Mouse (Mus musculus): Measurements from ENCODE around the gene Itpk1. TPM values are rescaled to one million over a fixed set of nuclear protein-coding genes. Genes with fewer than 3 reads are reported as not detected.

The Itpk1 gene
- total and polyA plus RNA-seq, 2 experiments from 2014 or later = 47.5 to 47.6 TPM

DNA sequence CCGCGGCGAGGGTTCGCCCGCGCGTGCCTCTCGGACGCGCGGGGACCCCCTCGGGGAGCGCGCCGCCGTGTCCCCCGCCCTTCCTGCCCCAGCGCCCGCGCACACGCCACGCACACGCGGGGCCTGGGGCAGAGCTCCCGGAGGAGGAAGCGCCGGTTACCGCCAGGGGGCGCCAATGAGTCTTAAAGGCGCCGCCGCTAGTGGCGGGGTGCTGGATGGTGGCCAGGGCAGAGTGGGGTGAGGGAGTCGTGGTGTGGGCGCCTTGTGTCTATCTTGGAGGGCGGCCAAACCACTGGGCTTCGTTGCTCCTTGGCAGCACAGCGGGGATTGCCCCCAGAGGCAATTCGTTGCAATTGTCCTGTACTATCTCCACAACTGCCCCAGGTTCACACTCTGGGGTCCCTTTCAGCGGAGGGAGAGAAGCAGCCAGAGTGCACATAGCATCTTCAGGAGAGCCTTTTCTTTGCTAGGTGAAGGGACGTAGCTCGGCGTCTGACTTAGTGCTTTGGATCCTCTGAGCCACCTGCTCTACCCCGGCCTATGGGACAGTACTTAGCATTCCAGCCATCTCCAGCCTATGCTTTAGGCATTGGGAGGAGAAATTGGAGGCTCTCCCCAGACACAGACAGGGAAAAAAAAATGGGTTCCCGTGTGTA is 614 bp upstream of the Itpk1 start:
- H3K4me3 ChIP-seq (ENCODE audit: low read depth, low read length) = peak overlapping the region; percentile 88
- H3K4me1 ChIP-seq (ENCODE audit: insufficient read depth) = peaks cover 17% of the 10 kb centered on the region
- H3K9me3 ChIP-seq (ENCODE audit: low read length) = no peaks in the 10 kb centered on the region
- no peaks in the 10 kb centered on the region for H3K27me3 ChIP-seq (ENCODE audit: insufficient read depth, low read length)
- peak; percentile 95 for TF ChIP-seq CTCF (IDR thresholded peaks at IDR 0.05; ENCODE audit: low read depth)
- ATAC-seq = peak; percentile 87
- peak; percentile 94 for DNase-seq
- peak overlapping the region; percentile 96 for H3K27ac ChIP-seq (ENCODE audit: low read depth, low read length)
- H3K9ac ChIP-seq = peak overlapping the region; percentile 90
- under 1% methylated on average over 45 of the region's 45 CpGs for WGBS
- peak overlapping the region; percentile 79 for H3K4me2 ChIP-seq (ENCODE audit: low read depth)
- no peaks in the 10 kb centered on the region for H3K36me3 ChIP-seq (ENCODE audit: insufficient read depth)

DNA sequence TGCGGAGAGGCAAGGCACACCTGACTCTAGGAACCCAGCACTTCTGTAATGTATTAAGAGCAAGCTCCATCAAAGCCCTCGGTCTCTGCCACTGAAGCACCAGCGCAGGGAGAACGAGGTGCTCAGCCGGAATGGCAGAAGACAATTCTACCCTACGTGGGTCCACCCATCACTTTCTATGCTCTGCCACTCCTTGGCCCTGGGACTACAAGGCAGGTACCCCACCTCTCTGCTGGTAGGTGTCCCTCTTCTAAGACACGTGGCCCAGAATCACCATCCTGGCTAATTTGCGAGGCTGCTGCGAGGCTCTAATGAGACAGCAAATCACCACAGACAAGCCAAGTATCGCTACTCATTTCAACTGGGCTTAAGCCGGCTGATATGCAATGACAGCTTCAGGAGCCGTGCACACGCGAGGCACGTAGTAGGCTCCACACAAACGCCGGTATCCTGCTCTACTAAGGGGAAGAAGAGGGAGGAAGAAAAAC is 765 bp downstream of the Itpk1 start:
- ATAC-seq (no peak), DNase-seq (peak; percentile 52)
- peaks cover 31% of the 10 kb centered on the region for H3K4me1 ChIP-seq (ENCODE audit: insufficient read depth)
- H3K27me3 ChIP-seq (ENCODE audit: insufficient read depth, low read length) = no peaks in the 10 kb centered on the region
- WGBS = 4% methylated on average over 17 of the region's 17 CpGs
- H3K27ac ChIP-seq (ENCODE audit: low read depth, low read length) = peak overlapping the region; percentile 96
- no peak for TF ChIP-seq CTCF (IDR thresholded peaks at IDR 0.05; ENCODE audit: low read depth)
- peak overlapping the region; percentile 90 for H3K9ac ChIP-seq
- no peaks in the 10 kb centered on the region for H3K36me3 ChIP-seq (ENCODE audit: insufficient read depth)
- peak overlapping the region; percentile 79 for H3K4me2 ChIP-seq (ENCODE audit: low read depth)
- peak overlapping the region; percentile 88 for H3K4me3 ChIP-seq (ENCODE audit: low read depth, low read length)
- no peaks in the 10 kb centered on the region for H3K9me3 ChIP-seq (ENCODE audit: low read length)

DNA sequence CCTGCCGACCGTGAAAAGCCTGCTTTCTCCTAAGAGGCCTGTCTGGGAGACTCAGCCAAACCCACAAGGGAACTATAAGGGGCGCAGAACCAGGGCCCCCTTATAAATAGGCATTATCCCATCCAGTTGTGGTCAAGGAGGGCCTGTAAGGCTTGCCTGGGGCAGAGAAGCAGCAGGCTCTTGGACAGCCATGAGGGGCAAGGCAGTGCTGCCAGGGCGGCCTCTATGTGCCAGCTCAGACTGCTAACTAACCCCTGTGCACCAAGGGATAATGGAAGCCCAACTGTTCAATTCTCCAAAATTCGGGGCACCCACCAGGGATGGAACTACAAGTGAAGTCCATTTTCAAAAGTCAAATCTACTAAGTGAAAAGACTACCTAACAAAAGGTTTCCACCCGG is 1.3 kb downstream of the Itpk1 start:
- Histone ChIP-seq H3K36me3 (ENCODE audit: insufficient read depth) (no peaks in the 10 kb centered on the region), H3K9me3 (ENCODE audit: low read length) (no peaks in the 10 kb centered on the region), H3K4me3 (ENCODE audit: low read depth, low read length) (peak overlapping the region; percentile 88), H3K9ac (peak overlapping the region; percentile 90), H3K27ac (ENCODE audit: low read depth, low read length) (peak overlapping the region; percentile 96), H3K27me3 (ENCODE audit: insufficient read depth, low read length) (no peaks in the 10 kb centered on the region), H3K4me1 (ENCODE audit: insufficient read depth) (peaks cover 36% of the 10 kb centered on the region), H3K4me2 (ENCODE audit: low read depth) (peak overlapping the region; percentile 79)
- no peak for DNase-seq
- no peak for TF ChIP-seq CTCF (IDR thresholded peaks at IDR 0.05; ENCODE audit: low read depth)
- WGBS = 11% methylated on average over 6 of the region's 6 CpGs
- ATAC-seq = no peak

DNA sequence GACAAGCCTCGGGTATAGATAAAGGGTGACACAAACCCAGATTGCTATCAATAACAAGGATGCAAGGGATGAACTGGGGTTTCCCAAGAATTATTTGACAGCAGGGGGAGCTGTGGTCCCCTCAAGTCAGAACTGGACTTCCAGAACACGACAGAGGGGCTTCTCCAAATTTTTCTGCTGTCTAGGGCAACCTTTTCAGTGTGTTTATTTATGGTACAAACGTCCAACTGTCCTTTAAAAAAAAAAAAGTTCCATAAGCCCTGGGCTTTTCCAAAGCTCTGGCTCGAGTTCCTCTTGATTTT is 1.7 kb downstream of the Itpk1 start:
- H3K36me3 ChIP-seq (ENCODE audit: insufficient read depth) = no peaks in the 10 kb centered on the region
- H3K27ac ChIP-seq (ENCODE audit: low read depth, low read length) = peak overlapping the region; percentile 96
- peak overlapping the region; percentile 88 for H3K4me3 ChIP-seq (ENCODE audit: low read depth, low read length)
- DNase-seq (peak; percentile 59), ATAC-seq (no peak)
- peak overlapping the region; percentile 79 for H3K4me2 ChIP-seq (ENCODE audit: low read depth)
- H3K27me3 ChIP-seq (ENCODE audit: insufficient read depth, low read length) = no peaks in the 10 kb centered on the region
- H3K9me3 ChIP-seq (ENCODE audit: low read length) = no peaks in the 10 kb centered on the region
- WGBS = 3% methylated on average over 4 of the region's 4 CpGs
- H3K4me1 ChIP-seq (ENCODE audit: insufficient read depth) = peaks cover 40% of the 10 kb centered on the region
- TF ChIP-seq CTCF (IDR thresholded peaks at IDR 0.05; ENCODE audit: low read depth) = peak; percentile 48
- peak overlapping the region; percentile 90 for H3K9ac ChIP-seq

DNA sequence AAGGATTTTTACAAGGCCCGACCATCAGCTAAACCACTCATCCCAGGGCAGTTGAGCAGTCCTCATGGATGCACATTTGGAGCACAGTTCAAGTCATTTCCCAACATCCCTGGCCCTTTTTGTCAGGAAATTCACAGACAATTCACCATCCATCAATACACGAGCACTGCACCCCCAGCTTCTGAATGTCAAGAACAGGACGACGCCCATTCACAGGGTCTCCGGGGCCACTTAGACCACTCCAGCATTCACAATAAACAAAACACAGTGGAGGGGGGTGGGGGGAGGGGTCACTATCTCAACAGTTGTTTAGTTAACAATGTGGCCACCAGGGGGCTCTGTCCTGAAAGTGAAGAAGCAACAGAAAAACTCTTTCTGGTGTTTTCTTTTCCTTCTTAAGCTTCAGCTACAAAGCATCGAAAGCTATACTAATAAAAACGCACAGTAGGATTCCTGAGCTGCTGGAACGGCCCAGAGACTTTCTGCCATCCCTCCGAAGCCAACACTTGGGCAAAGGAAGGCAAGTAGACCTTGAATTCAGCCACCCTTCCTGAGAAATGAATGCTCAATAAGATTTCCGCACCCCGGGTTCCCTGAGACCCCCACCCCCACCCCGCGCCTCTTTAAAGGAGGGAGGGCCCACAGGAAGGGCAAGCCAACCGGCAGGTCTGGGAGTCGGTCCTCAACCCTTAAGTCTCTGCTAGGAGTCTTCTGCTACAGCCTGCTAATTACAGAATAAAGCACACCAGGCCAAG is 2.2 kb downstream of the Itpk1 start:
- 5% methylated on average over 15 of the region's 15 CpGs for WGBS

DNA sequence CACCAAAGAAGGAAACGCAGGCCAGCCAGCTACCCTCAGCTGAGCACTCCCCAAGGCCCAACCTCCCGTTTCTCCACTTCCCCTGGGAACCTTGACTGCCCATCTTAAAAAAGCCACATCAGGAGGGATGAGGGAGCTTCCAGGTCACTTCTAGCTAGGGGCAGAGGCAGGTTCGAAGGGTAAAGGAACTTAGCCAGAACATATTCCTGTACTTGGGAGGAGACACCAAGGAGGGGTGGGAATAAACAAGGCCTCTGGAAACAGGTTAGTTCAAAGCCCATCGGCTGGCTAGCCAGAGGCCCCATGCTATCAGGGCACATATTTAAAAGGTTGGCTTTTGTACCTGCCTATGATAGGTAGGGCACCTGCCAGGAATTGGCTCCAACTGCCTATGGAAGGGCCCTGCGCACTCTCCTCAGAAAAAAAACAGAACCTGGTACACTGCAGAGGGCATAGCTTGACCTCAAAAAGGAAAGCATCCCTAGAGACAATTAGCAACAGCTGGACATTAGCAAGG is 3.0 kb downstream of the Itpk1 start:
- H3K27ac ChIP-seq (ENCODE audit: low read depth, low read length) = no peak overlapping the region
- H3K36me3 ChIP-seq (ENCODE audit: insufficient read depth) = no peaks in the 10 kb centered on the region
- DNase-seq (no peak), ATAC-seq (no peak)
- WGBS = 95% methylated on average over 5 of the region's 5 CpGs
- no peak overlapping the region for H3K4me3 ChIP-seq (ENCODE audit: low read depth, low read length)
- TF ChIP-seq CTCF (IDR thresholded peaks at IDR 0.05; ENCODE audit: low read depth) = no peak
- H3K9ac ChIP-seq = no peak overlapping the region; the same call in 1 of the 2 replicates
- H3K27me3 ChIP-seq (ENCODE audit: insufficient read depth, low read length) = no peaks in the 10 kb centered on the region
- peaks cover 42% of the 10 kb centered on the region for H3K4me1 ChIP-seq (ENCODE audit: insufficient read depth)
- no peaks in the 10 kb centered on the region for H3K9me3 ChIP-seq (ENCODE audit: low read length)
- H3K4me2 ChIP-seq (ENCODE audit: low read depth) = peak overlapping the region; percentile 79

More for the DNA sequence above, 2.2 kb downstream of the Itpk1 start:
- Histone ChIP-seq H3K4me1 (ENCODE audit: insufficient read depth) (peaks cover 42% of the 10 kb centered on the region), H3K9ac (peak overlapping the region; percentile 37), H3K27me3 (ENCODE audit: insufficient read depth, low read length) (no peaks in the 10 kb centered on the region), H3K4me3 (ENCODE audit: low read depth, low read length) (peak overlapping the region; percentile 88), H3K27ac (ENCODE audit: low read depth, low read length) (peak overlapping the region; percentile 96; the same call in 1 of the 2 replicates), H3K4me2 (ENCODE audit: low read depth) (peak overlapping the region; percentile 79), H3K9me3 (ENCODE audit: low read length) (no peaks in the 10 kb centered on the region), H3K36me3 (ENCODE audit: insufficient read depth) (no peaks in the 10 kb centered on the region)
- peak; percentile 92 for DNase-seq
- TF ChIP-seq CTCF (IDR thresholded peaks at IDR 0.05; ENCODE audit: low read depth) = peak; percentile 79
- ATAC-seq = no peak

DNA sequence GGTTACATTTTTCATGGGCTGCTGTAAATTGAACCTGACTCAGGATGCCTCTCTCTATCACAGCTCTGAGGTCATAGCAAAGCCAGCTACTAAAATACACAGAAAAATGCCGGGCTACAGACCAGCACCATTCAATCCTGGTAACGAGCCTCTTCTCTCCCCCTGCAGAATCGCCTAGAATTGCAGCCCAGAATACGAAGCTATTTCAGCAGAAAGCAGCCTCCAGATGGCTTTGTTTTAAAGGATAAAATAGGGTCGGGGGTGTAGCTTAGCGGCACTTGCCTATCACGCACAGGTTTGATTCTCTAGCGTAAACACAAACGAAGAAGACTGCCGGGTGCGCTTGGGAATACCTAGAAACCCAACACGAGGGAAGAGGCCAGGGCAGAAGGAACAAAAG is 4.3 kb downstream of the Itpk1 start:
- ATAC-seq = no peak
- peak; percentile 36 for TF ChIP-seq CTCF (IDR thresholded peaks at IDR 0.05; ENCODE audit: low read depth)
- H3K4me3 ChIP-seq (ENCODE audit: low read depth, low read length) = no peak overlapping the region
- no peak overlapping the region for H3K9ac ChIP-seq
- 30% methylated on average over 12 of the region's 12 CpGs for WGBS
- H3K9me3 ChIP-seq (ENCODE audit: low read length) = no peaks in the 10 kb centered on the region
- H3K4me1 ChIP-seq (ENCODE audit: insufficient read depth) = peaks cover 36% of the 10 kb centered on the region
- DNase-seq = peak; percentile 58
- peak overlapping the region; percentile 29 for H3K4me2 ChIP-seq (ENCODE audit: low read depth)
- no peaks in the 10 kb centered on the region for H3K27me3 ChIP-seq (ENCODE audit: insufficient read depth, low read length)
- H3K27ac ChIP-seq (ENCODE audit: low read depth, low read length) = peak overlapping the region; percentile 47
- H3K36me3 ChIP-seq (ENCODE audit: insufficient read depth) = no peaks in the 10 kb centered on the region
